Mouse (Mus musculus) pancreas, adult 10 weeks (tissue): ENCODE measurements around the gene Fndc3c1. TPM values are rescaled to one million over a fixed set of nuclear protein-coding genes. Genes with fewer than 3 reads are reported as not detected.

Experiments used
- polyA plus RNA-seq: library from polyadenylated mRNA; stranded (reverse); fragments of 350-450 nt; fragmentation: Illumina TruSeq; extraction: RNeasy Lipid Tissue Mini Kit (QIAGEN cat#74804); gene quantifications from one replicate; pipeline ENCODE4 v1.2.3, GENCODE M21; 2015; ENCODE audit warnings: low read depth, low replicate concordance; ENCODE audit not compliant: insufficient read depth

Fndc3c1 gene
- polyA plus RNA-seq, result not detected

DNA sequence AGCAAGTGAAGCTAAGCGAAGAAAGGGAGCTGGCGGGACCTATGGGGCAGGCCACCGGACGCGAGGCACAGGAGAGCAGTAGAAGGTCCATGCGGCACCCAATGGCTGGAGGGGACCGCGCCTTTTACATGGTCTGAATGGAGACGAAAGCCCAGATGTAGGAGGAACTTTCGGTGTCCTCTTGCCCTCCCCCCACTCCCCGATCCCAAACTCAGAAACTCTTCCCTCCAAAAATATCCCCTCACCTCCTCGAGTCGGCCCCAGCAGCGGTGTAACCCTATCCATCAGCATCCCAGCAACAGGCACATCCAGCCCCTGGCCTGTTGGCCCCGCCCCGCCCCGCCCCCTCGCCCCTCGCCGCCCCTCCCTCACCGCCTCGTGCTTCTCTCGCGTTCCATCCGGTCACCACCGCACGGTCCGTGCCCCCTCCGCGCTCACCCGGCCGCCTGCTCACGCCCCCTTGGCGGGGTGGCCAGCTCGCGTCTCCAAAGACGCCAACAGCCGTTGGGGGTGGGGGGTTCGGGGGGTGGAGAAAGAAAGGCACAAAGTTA lies at the start of gene Fndc3c1:
TSS of gene Fndc3c1 (minus strand) at position 301 of the 551 bp plus-strand sequence.

Other genes starting within 250 kb of the Fndc3c1 start
- gene Fnd3c2, start 230.0 kb downstream of the Fndc3c1 start, polyA plus RNA-seq, result not detected
- gene Gm5127, start 97.8 kb upstream of the Fndc3c1 start, polyA plus RNA-seq, result not detected
- gene Cysltr1, start 118.3 kb upstream of the Fndc3c1 start, polyA plus RNA-seq, result 1.9 TPM